Mouse (Mus musculus) layer of hippocampus, postnatal 36 days (tissue): Measurements from ENCODE around the gene Zfp870. TPM values are rescaled to one million over a fixed set of nuclear protein-coding genes. Genes with fewer than 3 reads are reported as not detected.
"Not testable (repeated sequence)": the region's sequence is repeated elsewhere in the genome, so short reads cannot be mapped to it uniquely, and the experiment has no call there.

Source experiments
- DNase-seq, 2 experiments: peaks; one replicate each; pipeline ENCODE4 v3.0.0; 2022
- total RNA-seq, 2 experiments: library from RNA; stranded (reverse); gene quantifications; 2 replicates each; pipeline ENCODE4 v1.2.3; 2021

Gene Zfp870
- total RNA-seq, 2 experiments from 2014 or later = 7.6 to 11.5 TPM

DNA sequence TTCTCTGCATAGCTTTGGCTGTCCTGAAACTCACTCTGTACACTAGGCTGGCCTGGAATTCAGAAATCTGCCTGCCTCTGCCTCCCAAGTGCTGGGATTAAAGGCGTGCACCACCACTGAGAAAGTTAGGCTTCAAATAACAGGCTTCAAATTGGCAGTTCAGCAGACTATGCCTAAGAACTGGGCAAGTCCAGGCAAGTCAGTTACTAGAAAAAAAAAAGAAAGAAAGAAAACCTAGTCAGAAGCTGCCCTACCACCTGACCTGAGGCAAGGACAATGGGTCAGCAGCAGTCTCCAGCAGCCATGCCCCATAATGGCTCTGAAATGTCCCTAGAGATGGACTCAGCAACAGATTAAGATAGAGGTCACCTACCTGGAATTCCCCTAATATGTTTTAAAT lies 20.0 kb downstream of the Zfp870 start:
- DNase-seq = no peak

DNA sequence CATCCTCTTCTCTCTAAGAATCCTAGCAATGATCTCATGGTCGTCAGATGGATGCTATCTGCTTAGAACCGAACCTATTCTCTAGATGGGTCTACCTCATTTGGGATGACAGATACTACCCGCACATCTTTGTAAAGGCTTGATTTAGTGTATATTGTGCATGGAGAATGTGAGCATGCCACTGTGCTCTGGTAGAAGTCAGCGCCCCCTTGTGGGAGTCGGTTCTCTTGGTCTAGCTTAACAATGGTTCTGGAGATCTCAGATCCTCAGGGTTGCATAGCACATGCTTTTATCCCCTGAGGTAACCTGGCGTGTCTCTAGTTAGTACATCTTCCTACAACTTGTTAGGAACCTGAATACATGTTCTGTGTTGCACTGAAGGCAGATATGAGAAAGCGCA lies 24.2 kb downstream of the Zfp870 start:
- DNase-seq = not testable (repeated sequence)

GRCm38 (mm10) chr17:32856713-32857112 lies 34.7 kb downstream of the Zfp870 start:
- not testable (repeated sequence) for DNase-seq

- no peak for DNase-seq
Measured at GRCm38 (mm10) chr17:32851581-32851980, 39.9 kb downstream of the Zfp870 start.

GRCm38 (mm10) chr17:32841388-32841787 lies 50.1 kb downstream of the Zfp870 start:
- DNase-seq = no peak

DNA sequence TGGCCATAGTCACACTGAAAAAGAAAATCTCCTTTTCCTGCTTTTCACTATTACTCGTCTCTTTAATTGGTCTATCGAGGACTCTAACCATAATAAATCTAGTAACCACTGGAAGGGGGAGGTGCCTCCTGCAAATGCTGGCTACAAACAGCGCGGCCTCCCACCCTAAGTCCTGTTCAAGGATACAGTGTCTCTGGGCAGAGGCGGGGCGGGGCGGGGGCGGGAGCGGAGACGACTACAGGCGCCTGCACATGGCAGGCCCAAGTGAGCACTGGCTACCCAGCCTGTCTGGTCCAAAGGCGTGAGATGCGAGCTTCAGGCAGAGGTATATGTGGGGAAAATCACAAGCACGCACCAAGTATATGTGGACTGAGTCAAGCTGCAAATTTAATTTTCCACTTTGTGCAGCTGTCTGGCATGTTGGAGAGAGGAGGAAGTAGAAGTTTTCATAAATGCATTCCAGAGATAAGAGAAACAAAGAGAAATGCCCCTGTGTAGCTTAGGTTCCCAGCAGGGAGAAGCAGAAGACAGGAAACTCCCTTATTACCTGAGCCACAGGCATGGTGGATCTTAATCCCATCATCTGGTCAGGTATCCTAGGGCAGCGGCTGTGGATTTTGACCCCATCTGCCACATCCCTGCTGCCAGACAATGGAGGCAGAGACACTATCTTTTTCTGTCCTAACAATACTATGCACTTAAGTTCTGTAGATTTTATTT lies 52.2 kb downstream of the Zfp870 start:
- no peak for DNase-seq

- no peak for DNase-seq
Measured at GRCm38 (mm10) chr17:32830418-32830782, 61.0 kb downstream of the Zfp870 start.

DNA sequence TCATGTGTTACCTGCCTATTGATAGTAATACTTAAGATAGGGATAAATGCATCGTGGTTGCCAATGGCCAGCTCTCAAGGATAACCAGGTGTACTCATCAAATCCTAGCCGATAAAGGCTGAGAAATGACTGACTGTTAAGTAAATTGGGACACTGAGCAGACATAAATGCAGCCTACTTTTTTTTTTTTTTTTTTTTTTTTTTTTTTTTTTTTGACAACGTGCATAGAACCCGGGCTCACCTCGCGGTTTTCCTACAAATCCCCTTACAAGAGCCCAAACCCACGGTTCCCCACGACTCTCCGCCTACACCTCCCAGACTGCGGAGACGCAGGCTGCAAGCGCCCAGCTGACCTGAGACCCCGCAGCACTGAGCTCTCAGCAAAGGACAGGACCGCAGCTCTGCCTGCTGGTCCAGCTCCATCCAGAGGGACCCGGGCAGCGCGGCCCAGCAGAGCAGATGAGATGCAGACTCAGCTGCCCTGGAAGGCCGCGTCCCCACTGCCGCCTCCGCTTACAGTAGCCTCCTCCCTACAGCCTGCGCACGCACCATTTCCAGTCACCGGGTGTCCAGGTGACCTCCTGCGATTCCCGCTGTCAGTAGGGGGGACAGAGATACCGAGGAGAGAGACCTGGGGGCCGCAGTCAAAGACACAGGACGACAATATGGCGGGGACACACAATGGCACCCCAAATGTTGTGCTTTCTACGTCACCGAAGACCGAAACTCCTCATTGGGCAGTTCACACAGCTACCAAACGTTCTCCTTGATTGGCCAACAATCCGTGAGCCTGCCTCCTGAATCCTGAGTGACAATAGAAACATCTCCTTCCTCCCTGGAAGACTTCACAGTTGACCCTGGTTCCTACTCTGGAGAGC lies 61.7 kb downstream of the Zfp870 start, which contains the start of gene Zfp799:
Gene Zfp799, minus strand, starts transcription at position 722 of the 878 bp plus-strand sequence.
- peak; percentile 78 to 83 for DNase-seq

Other genes starting within 250 kb of the Zfp870 start
- gene Cyp4f40, start 232.7 kb downstream of the Zfp870 start, total RNA-seq = not detected
- gene Cyp4f15, start 206.0 kb downstream of the Zfp870 start, total RNA-seq = 10 to 100 TPM; 16.7 to 20.8 TPM
- 100 to 1,000 TPM in 1 of 2 experiments, 10 to 100 TPM in 1; 98.6 to 106 TPM for gene Zfp871, start 103.4 kb downstream of the Zfp870 start, total RNA-seq
- 1 to 10 TPM; 7.0 to 7.9 TPM for gene Zfp811, start 81.7 kb downstream of the Zfp870 start, total RNA-seq
- 10 to 100 TPM; 32.0 to 33.8 TPM for gene Zfp799, start 61.4 kb downstream of the Zfp870 start, total RNA-seq
- 1 to 10 TPM; 4.3 to 4.6 TPM for gene Cyp4f14, start 25.7 kb upstream of the Zfp870 start, total RNA-seq
- gene Cyp4f13, start 55.8 kb upstream of the Zfp870 start, total RNA-seq = 10 to 100 TPM; 23.4 to 24.1 TPM
- gene Zfp472, start 74.2 kb upstream of the Zfp870 start, total RNA-seq = 1 to 10 TPM; 4.7 to 5.0 TPM
- gene Zfp952, start 101.5 kb upstream of the Zfp870 start, total RNA-seq = 10 to 100 TPM; 16.8 to 17.3 TPM
- gene Zfp763, start 141.8 kb upstream of the Zfp870 start, total RNA-seq = 10 to 100 TPM; 19.7 to 24.3 TPM
- not detected for gene 4921501E09Rik, start 176.4 kb upstream of the Zfp870 start, total RNA-seq
- 10 to 100 TPM; 17.8 to 20.2 TPM for gene Zfp563, start 197.7 kb upstream of the Zfp870 start, total RNA-seq
- 1 to 10 TPM; 3.0 to 4.6 TPM for gene Morc2b, start 248.0 kb upstream of the Zfp870 start, total RNA-seq